Mouse (Mus musculus): ENCODE data around the gene Kbtbd2. TPM values are rescaled to one million over a fixed set of nuclear protein-coding genes. Genes with fewer than 3 reads are reported as not detected.

Gene Kbtbd2
- total and polyA plus RNA-seq, 3 experiments = 13.2 to 50.7 (median 26.0) TPM

DNA sequence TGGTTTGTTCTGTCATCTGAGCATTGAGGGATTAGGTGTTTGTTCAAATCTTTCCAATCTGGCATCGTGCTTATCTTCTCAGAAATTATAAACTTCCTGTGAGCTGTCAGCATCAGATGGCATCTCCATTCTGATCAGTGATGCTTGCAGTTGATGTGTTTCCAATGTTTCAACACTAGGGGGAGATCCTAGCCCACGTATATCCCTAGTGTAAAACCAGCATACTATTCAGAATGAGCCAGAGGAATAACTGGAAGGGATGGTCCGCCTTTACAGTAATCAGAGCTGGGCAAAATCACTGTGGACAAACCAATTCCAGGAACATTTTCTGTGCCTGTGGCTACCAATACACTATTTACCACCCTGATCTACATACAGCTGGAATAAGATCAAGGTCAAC is 11.0 kb upstream of the Kbtbd2 start:
- H3K9ac ChIP-seq (ENCODE audit: control insufficient read depth, low read depth, low read length, poor library complexity, severe bottlenecking) = no peak overlapping the region
- no peaks in the 10 kb centered on the region for H3K79me2 ChIP-seq (ENCODE audit: control insufficient read depth, insufficient read depth, low read length, poor library complexity)
- H3K27ac ChIP-seq (ENCODE audit: control insufficient read depth, low read depth, low read length) = no peak overlapping the region
- no peaks in the 10 kb centered on the region for H3K36me3 ChIP-seq (ENCODE audit: control insufficient read depth in 1 of 2, insufficient read depth in 2 of 2, low read length in 2 of 2)
- H3K4me3 ChIP-seq (ENCODE audit: control insufficient read depth in 1 of 2, insufficient read depth in 1 of 2, low read depth in 2 of 2, low read length in 2 of 2) = no peak overlapping the region
- no peaks in the 10 kb centered on the region for H3K4me1 ChIP-seq (ENCODE audit: control insufficient read depth in 1 of 2, insufficient read depth in 2 of 2, low read length in 2 of 2)
- H3K27me3 ChIP-seq (ENCODE audit: control insufficient read depth in 1 of 2, insufficient read depth in 2 of 2, low read length in 2 of 2) = peaks cover 2 to 4% of the 10 kb centered on the region in 2 experiments
- peak; percentile 75 for DNase-seq (ENCODE audit: low read depth, low spot score)
- H3K9me3 ChIP-seq (replicated peaks; ENCODE audit: insufficient read depth, low read length) = no peaks in the 10 kb centered on the region
- TF ChIP-seq ZC3H11A (IDR thresholded peaks at IDR 0.05; ENCODE audit: low read depth, low read length) (peak; percentile 99), RAD21 (IDR thresholded peaks at IDR 0.05; ENCODE audit: low read depth, low read length) (peak; percentile 99), SMC3 (IDR thresholded peaks at IDR 0.05; ENCODE audit: low read depth, low read length) (peak; percentile 97), ZMIZ1 (IDR thresholded peaks at IDR 0.05; ENCODE audit: low read depth, low read length) (no peak), RCOR1 (IDR thresholded peaks at IDR 0.05; ENCODE audit: low read depth, low read length) (0 out of 2 replicates have a peak, but pooled peaks have one; percentile 12), CTCF (IDR thresholded peaks at IDR 0.05 in 2 of 3, conservative IDR thresholded peaks at IDR 0.05 in 1 of 3; ENCODE audit: control insufficient read depth in 1 of 3, insufficient read depth in 1 of 3, low read depth in 2 of 3, low read length in 3 of 3, poor library complexity in 1 of 3, severe bottlenecking in 1 of 3) (peak; percentile 42 to 96 (median 85); a peak in 5 of 6 replicates), NELFE (IDR thresholded peaks at IDR 0.05; ENCODE audit: low read depth, low read length) (no peak), GATA1 (IDR thresholded peaks at IDR 0.05; ENCODE audit: low read depth, low read length) (0 out of 2 replicates have a peak, but pooled peaks have one; percentile 38), SIN3A (IDR thresholded peaks at IDR 0.05; ENCODE audit: low read length) (peak; percentile 42; the same call in 1 of the 2 replicates)

DNA sequence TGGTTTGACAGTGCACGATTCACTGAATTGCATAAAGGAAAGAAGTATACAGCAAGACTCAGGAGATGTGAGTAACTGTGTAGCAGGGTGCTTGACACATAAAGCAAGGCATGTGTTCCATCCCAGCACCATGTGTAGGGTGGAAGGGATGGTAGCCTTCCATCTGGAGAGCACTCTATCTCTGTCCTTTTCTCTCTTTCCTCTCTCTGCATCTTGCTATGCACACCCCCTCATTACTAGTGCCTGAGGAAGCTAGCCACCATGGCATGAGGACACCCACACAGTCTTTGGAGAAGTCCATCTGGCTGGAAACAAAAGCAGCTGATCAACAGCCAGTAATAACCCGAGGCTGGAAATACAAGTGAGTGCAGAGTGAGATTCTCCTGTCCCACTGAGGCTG is 8.6 kb upstream of the Kbtbd2 start:
- H3K27me3 ChIP-seq (ENCODE audit: control insufficient read depth in 1 of 2, insufficient read depth in 2 of 2, low read length in 2 of 2) = peaks cover 2 to 4% of the 10 kb centered on the region in 2 experiments
- H3K79me2 ChIP-seq (ENCODE audit: control insufficient read depth, insufficient read depth, low read length, poor library complexity) = no peaks in the 10 kb centered on the region
- no peak overlapping the region for H3K27ac ChIP-seq (ENCODE audit: control insufficient read depth, low read depth, low read length)
- no peak overlapping the region for H3K4me3 ChIP-seq (ENCODE audit: control insufficient read depth in 1 of 2, insufficient read depth in 1 of 2, low read depth in 2 of 2, low read length in 2 of 2)
- TF ChIP-seq CHD1 (IDR thresholded peaks at IDR 0.05; ENCODE audit: low read depth, low read length) = no peak
- TF ChIP-seq MEF2A (IDR thresholded peaks at IDR 0.05; ENCODE audit: extremely low read depth, insufficient replicate concordance, low read depth, low read length, poor library complexity, severe bottlenecking) = no peak
- TF ChIP-seq TBP (IDR thresholded peaks at IDR 0.05; ENCODE audit: low read depth, low read length) = no peak
- no peak for TF ChIP-seq SMC3 (IDR thresholded peaks at IDR 0.05; ENCODE audit: low read depth, low read length)
- TF ChIP-seq POLR2AphosphoS5 (IDR thresholded peaks at IDR 0.05; ENCODE audit: borderline replicate concordance, low read depth, low read length) = no peak
- TF ChIP-seq EP300 (IDR thresholded peaks at IDR 0.05; ENCODE audit: low read depth in 1 of 2, low read length in 2 of 2) = no peak
- no peak for TF ChIP-seq NELFE (IDR thresholded peaks at IDR 0.05; ENCODE audit: low read depth, low read length)
- no peak for TF ChIP-seq JUND (IDR thresholded peaks at IDR 0.05; ENCODE audit: low read depth, low read length)
- no peak for TF ChIP-seq MXI1 (IDR thresholded peaks at IDR 0.05; ENCODE audit: low read depth, low read length)
- no peak for TF ChIP-seq USF1 (IDR thresholded peaks at IDR 0.05; ENCODE audit: low read depth, low read length)
- no peaks in the 10 kb centered on the region for H3K4me1 ChIP-seq (ENCODE audit: control insufficient read depth in 1 of 2, insufficient read depth in 2 of 2, low read length in 2 of 2)
- H3K9me3 ChIP-seq (replicated peaks; ENCODE audit: insufficient read depth, low read length) = no peaks in the 10 kb centered on the region
- no peak overlapping the region for H3K9ac ChIP-seq (ENCODE audit: control insufficient read depth, low read depth, low read length, poor library complexity, severe bottlenecking)
- no peaks in the 10 kb centered on the region for H3K36me3 ChIP-seq (ENCODE audit: control insufficient read depth in 1 of 2, insufficient read depth in 2 of 2, low read length in 2 of 2)
- no peak for DNase-seq (ENCODE audit: low read depth, low spot score)

Data from MEL (cell line).